Comparison of ENCODE assay signal across 17 mouse cellular contexts in genomic region chr5:66543344-66543743, GRCm38 (mm10).
DNase-seq lines count a peak whose midpoint lies in the region; ATAC-seq and TF ChIP-seq lines count a peak whose summit lies in the region.
"Had no signal": no experiment of that assay in that cellular context is flagged by ENCODE, and none has a peak within 500 bp of the region (broad histone marks: within the 10 kb centered on the region; RNA-seq: fewer than 3 reads in every experiment).

No protein-coding gene starts in this region.

- H3K9ac ChIP-seq in heart, adult 2 months (ENCODE audit: low read depth, low read length) = no peak overlapping the region
- H3K9ac ChIP-seq in lung, embryonic 16.5 days (ENCODE audit: low read length) = no peak overlapping the region
- no peak overlapping the region for H3K9ac ChIP-seq in limb, embryonic 15.5 days
- H3K9ac ChIP-seq: hindbrain, embryonic 14.5 days; lung, embryonic 14.5 days had no signal

- H3K4me2 ChIP-seq in lung, embryonic 16.5 days (ENCODE audit: low read depth, low read length) = no peak overlapping the region
- peak overlapping the region; percentile 6; the same call in 1 of the 2 replicates for H3K4me2 ChIP-seq in limb, embryonic 15.5 days
- H3K4me2 ChIP-seq: hindbrain, embryonic 14.5 days; lung, embryonic 14.5 days had no signal

- DNase-seq in heart, adult 2 months = no peak
- no peak for DNase-seq in heart, postnatal 25 days (ENCODE audit: low spot score)
- DNase-seq in lung, adult 18-20 months = no peak
- no peak for DNase-seq in frontal cortex, adult 2 months (ENCODE audit: extremely low spot score in 1 of 2, low spot score in 1 of 2)
- DNase-seq: adrenal gland, adult 8-10 months; cerebellum, adult 8-10 months; layer of hippocampus, postnatal 36 days; liver; midbrain, embryonic 14.5 days; right cerebral cortex, postnatal 14 days had no signal

- TF ChIP-seq CTCF in heart, adult 2 months (IDR thresholded peaks at IDR 0.05) = no peak

- no peak for ATAC-seq in lung, embryonic 16.5 days (ENCODE audit: low read depth)
- ATAC-seq in limb, embryonic 15.5 days (ENCODE audit: insufficient number of reproducible peaks, low FRiP score, low TSS enrichment, low read depth) = peak; percentile 68; the same call in 1 of the 2 replicates
- ATAC-seq: CD4-positive, CD25-positive, alpha-beta regulatory T cell, adult 4 months; intestine, embryonic 16.5 days had no signal

- intact Hi-C loops in heart, adult 2 months (cut with DNase I) = no loop called here
- intact Hi-C loops in heart, postnatal 25 days (cut with DNase I) = no loop called here

- TF ChIP-seq EP300 in heart, adult 2 months (IDR thresholded peaks at IDR 0.05; ENCODE audit: insufficient read depth, low read depth, low read length) = no peak

- H3K27ac ChIP-seq in heart, adult 2 months = peak overlapping the region; percentile 51
- H3K27ac ChIP-seq in lung, embryonic 16.5 days (ENCODE audit: low read length) = peak overlapping the region; percentile 13
- H3K27ac ChIP-seq in brown adipose tissue, adult 24 weeks (replicated peaks; ENCODE audit: low read depth, low read length) = peak overlapping the region; percentile 78
- peak overlapping the region; percentile 85 for H3K27ac ChIP-seq in limb, embryonic 15.5 days
- H3K27ac ChIP-seq: hindbrain, embryonic 14.5 days had no signal

- H3K4me3 ChIP-seq in heart, adult 2 months = no peak overlapping the region
- H3K4me3 ChIP-seq in lung, embryonic 16.5 days (ENCODE audit: low read length) = no peak overlapping the region
- no peak overlapping the region for H3K4me3 ChIP-seq in brown adipose tissue, adult 24 weeks (ENCODE audit: insufficient read depth, low read depth, low read length)
- no peak overlapping the region for H3K4me3 ChIP-seq in limb, embryonic 15.5 days

- peaks cover 4% of the 10 kb centered on the region for H3K79me2 ChIP-seq in heart, adult 2 months (replicated peaks; ENCODE audit: control insufficient read depth, insufficient read depth, low read length)

- no peaks in the 10 kb centered on the region for H3K27me3 ChIP-seq in heart, adult 2 months (ENCODE audit: control insufficient read depth, insufficient read depth, low read length)
- H3K27me3 ChIP-seq in lung, embryonic 16.5 days (ENCODE audit: control insufficient read depth, insufficient read depth, low read depth, low read length) = no peaks in the 10 kb centered on the region
- no peaks in the 10 kb centered on the region for H3K27me3 ChIP-seq in limb, embryonic 15.5 days

- H3K36me3 ChIP-seq in heart, adult 2 months (ENCODE audit: control insufficient read depth, insufficient read depth, low read length) = peaks cover 13% of the 10 kb centered on the region; the same call in 1 of the 2 replicates
- H3K36me3 ChIP-seq in lung, embryonic 16.5 days (ENCODE audit: control insufficient read depth, insufficient read depth, low read length) = peaks cover 2% of the 10 kb centered on the region; the same call in 1 of the 2 replicates
- H3K36me3 ChIP-seq in limb, embryonic 15.5 days = 0 out of 2 replicates have a peak, but pooled peaks cover 3% of the 10 kb centered on the region

- peaks cover 12% of the 10 kb centered on the region for H3K4me1 ChIP-seq in heart, adult 2 months (ENCODE audit: control insufficient read depth, insufficient read depth, low read length)
- peaks cover 19% of the 10 kb centered on the region for H3K4me1 ChIP-seq in lung, embryonic 16.5 days (replicated peaks; ENCODE audit: control insufficient read depth, insufficient read depth, low read length)
- peaks cover 29% of the 10 kb centered on the region for H3K4me1 ChIP-seq in brown adipose tissue, adult 24 weeks (ENCODE audit: control insufficient read depth, insufficient read depth, insufficient read length, low read length)
- H3K4me1 ChIP-seq in limb, embryonic 15.5 days = peaks cover 36% of the 10 kb centered on the region

- peaks cover 2% of the 10 kb centered on the region; the same call in 1 of the 2 replicates for H3K9me3 ChIP-seq in lung, embryonic 16.5 days (ENCODE audit: control insufficient read depth, low read length)
- H3K9me3 ChIP-seq in limb, embryonic 15.5 days = no peaks in the 10 kb centered on the region

- TF ChIP-seq POLR2A in heart, adult 2 months (IDR thresholded peaks at IDR 0.05; ENCODE audit: insufficient read depth, low read depth, low read length) = no peak

- WGBS in heart, adult 2 months = 72% methylated on average over 6 of the region's 6 CpGs
- 52% methylated on average over 6 of the region's 6 CpGs for WGBS in lung, embryonic 16.5 days
- 35% methylated on average over 6 of the region's 6 CpGs for WGBS in limb, embryonic 15.5 days

Comparison
In these comparisons a context has a peak if more than half of its experiments do, and no peak if none do; other contexts are left out.
1. H3K27ac ChIP-seq: peak in every context shown above with its lines; median percentile 85 in limb, embryonic 15.5 days; 78 in brown adipose tissue, adult 24 weeks; 51 in heart, adult 2 months; 13 in lung, embryonic 16.5 days.